Mouse (Mus musculus) heart, embryonic 13.5 days (tissue): ENCODE data around the gene Apoe. TPM values are rescaled to one million over a fixed set of nuclear protein-coding genes. Genes with fewer than 3 reads are reported as not detected.

ENCODE experiments used
- ATAC-seq: fragments of 200-750 bp; cut with Nextera tagmentation; 2 replicates; pipeline ENCODE4 v1.8.0; 2017; ENCODE audit warnings: moderate TSS enrichment; ENCODE audit not compliant: insufficient number of reproducible peaks, low FRiP score, low TSS enrichment; ENCODE audit errors: extremely low read depth
- H3K27ac ChIP-seq: fragments of 300-500 bp; sonication (generic); replicated peaks from 2 replicates; pipeline ENCODE4 v1.5.1; 2015; ENCODE audit warnings: moderate library complexity, mild to moderate bottlenecking, inconsistent platforms
- H3K27me3 ChIP-seq: fragments of 300-500 bp; sonication (generic); replicated peaks from 2 replicates; pipeline ENCODE4 v1.6.1; 2015; ENCODE audit warnings: mild to moderate bottlenecking, inconsistent platforms
- H3K36me3 ChIP-seq: fragments of 300-500 bp; sonication (generic); 2 replicates; pipeline ENCODE4 v1.6.1; 2015; ENCODE audit warnings: mild to moderate bottlenecking, inconsistent platforms
- H3K4me1 ChIP-seq: fragments of 300-500 bp; sonication (generic); 2 replicates; pipeline ENCODE4 v1.6.1; 2015; ENCODE audit warnings: inconsistent platforms
- H3K4me2 ChIP-seq: fragments of 300-500 bp; sonication (generic); 2 replicates; pipeline ENCODE4 v1.6.1; 2015; ENCODE audit warnings: inconsistent platforms, mild to moderate bottlenecking, moderate library complexity
- H3K4me3 ChIP-seq: fragments of 300-500 bp; sonication (generic); 2 replicates; pipeline ENCODE4 v1.5.1; 2015; ENCODE audit warnings: moderate library complexity, mild to moderate bottlenecking, inconsistent platforms
- H3K9ac ChIP-seq: fragments of 300-500 bp; sonication (generic); 2 replicates; pipeline ENCODE4 v1.6.1; 2015; ENCODE audit warnings: inconsistent platforms, mild to moderate bottlenecking, moderate library complexity
- H3K9me3 ChIP-seq: fragments of 300-500 bp; sonication (generic); 2 replicates; pipeline ENCODE4 v1.6.1; 2016; ENCODE audit warnings: inconsistent platforms
- WGBS: fragments of 180-500 bp; shearing (Covaris S2); methylation state at CpG from one replicate; pipeline ENCODE4 v1.1.7; 2015; ENCODE audit warnings: mixed read lengths; 5-methylcytosine and 5-hydroxymethylcytosine counted together
- polyA plus RNA-seq: library from polyadenylated mRNA; unstranded; fragments of >200 nt; fragmentation: Nextera tagmentation; extraction: Ambion mirVana; gene quantifications from 2 replicates; pipeline ENCODE4 v1.2.1, GENCODE M21; 2015

The Apoe gene
- polyA plus RNA-seq, 1 experiment from 2014 or later: 480 TPM

GRCm38 (mm10) chr7:19715239-19716054 is 16.5 kb upstream of the Apoe start, which contains the start of gene Tomm40:
Tomm40 (minus strand) TSS chr7:19715438.
- Histone ChIP-seq H3K9me3 (peaks cover under 1% of the 10 kb centered on the region; the same call in 1 of the 2 replicates), H3K36me3 (peaks cover 72% of the 10 kb centered on the region), H3K9ac (peak within 1 kb of the TSS; percentile 98), H3K27ac (peak within 1 kb of the TSS; percentile 85), H3K4me2 (peak within 1 kb of the TSS; percentile 93), H3K27me3 (no peaks in the 10 kb centered on the region), H3K4me3 (peak within 1 kb of the TSS; percentile 96), H3K4me1 (peaks cover 25% of the 10 kb centered on the region)
- WGBS: under 1% methylated on average over 52 of the region's 59 CpGs
- peak; percentile 97 for ATAC-seq

DNA sequence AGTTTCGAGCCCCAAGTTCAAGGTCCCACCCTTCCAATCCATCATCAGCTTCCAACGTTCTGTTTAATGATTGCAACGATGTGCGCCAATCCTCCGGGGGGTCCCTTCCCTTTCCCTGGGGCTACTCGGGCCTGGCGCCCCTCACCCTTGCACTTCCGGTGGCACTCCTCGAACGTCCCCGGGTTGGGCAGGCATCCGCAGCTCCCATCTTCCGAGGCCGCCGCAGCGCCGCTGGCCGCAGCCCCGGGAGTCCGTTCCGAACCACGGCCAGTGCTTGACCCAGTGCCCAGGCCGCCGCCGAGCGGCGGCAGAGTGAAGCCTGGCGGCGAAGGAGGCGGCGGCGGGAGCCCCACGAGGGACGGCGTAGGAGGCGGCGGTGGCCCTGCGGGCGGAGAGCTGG is 15.8 kb upstream of the Apoe start:
- Histone ChIP-seq H3K4me2 (peak overlapping the region; percentile 93), H3K9me3 (no peaks in the 10 kb centered on the region), H3K4me1 (peaks cover 25% of the 10 kb centered on the region), H3K27ac (peak overlapping the region; percentile 84), H3K36me3 (peaks cover 72% of the 10 kb centered on the region), H3K4me3 (peak overlapping the region; percentile 96), H3K27me3 (no peaks in the 10 kb centered on the region), H3K9ac (peak overlapping the region; percentile 98)
- under 1% methylated on average over 38 of the region's 39 CpGs for WGBS
- no peak for ATAC-seq

DNA sequence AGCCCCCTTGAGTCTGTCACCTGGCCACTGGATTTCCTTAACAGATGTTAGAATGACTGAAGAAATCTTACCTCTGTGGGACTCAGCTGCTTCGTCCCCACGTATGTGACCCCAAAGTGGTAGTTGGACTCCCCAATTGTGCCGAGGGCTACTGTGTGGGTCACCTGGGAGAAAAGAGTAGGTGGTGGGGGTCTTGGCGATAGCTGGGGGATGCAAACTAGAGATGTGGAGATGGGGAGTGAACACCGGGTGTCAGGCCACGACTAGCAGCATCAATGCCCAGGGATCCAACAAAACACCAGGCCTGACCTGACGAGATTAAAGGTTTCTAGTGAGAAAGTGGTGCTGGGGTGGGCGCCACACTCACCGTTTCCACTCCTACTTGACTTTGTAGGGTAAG is 14.6 kb upstream of the Apoe start:
- H3K4me2 ChIP-seq: peak overlapping the region; percentile 93; the same call in 1 of the 2 replicates
- 82% methylated on average over 9 of the region's 9 CpGs for WGBS
- H3K4me1 ChIP-seq: peaks cover 25% of the 10 kb centered on the region
- no peaks in the 10 kb centered on the region for H3K27me3 ChIP-seq
- H3K36me3 ChIP-seq: peaks cover 72% of the 10 kb centered on the region
- H3K4me3 ChIP-seq: peak overlapping the region; percentile 96
- H3K27ac ChIP-seq: no peak overlapping the region
- H3K9me3 ChIP-seq: no peaks in the 10 kb centered on the region
- peak overlapping the region; percentile 98; the same call in 1 of the 2 replicates for H3K9ac ChIP-seq
- no peak for ATAC-seq

- no peak for ATAC-seq
- no peak overlapping the region for H3K27ac ChIP-seq
- WGBS: 49% methylated on average over 4 of the region's 4 CpGs
Measured at GRCm38 (mm10) chr7:19713196-19713595, 14.2 kb upstream of the Apoe start.

GRCm38 (mm10) chr7:19712414-19712813 is 13.4 kb upstream of the Apoe start:
- H3K36me3 ChIP-seq: peaks cover 75% of the 10 kb centered on the region
- ATAC-seq: no peak
- H3K4me1 ChIP-seq: peaks cover 25% of the 10 kb centered on the region
- H3K9me3 ChIP-seq: no peaks in the 10 kb centered on the region
- H3K4me3 ChIP-seq: no peak overlapping the region
- WGBS: 73% methylated on average over 4 of the region's 4 CpGs
- no peaks in the 10 kb centered on the region for H3K27me3 ChIP-seq
- H3K27ac ChIP-seq: no peak overlapping the region
- H3K9ac ChIP-seq: no peak overlapping the region
- no peak overlapping the region for H3K4me2 ChIP-seq

More at GRCm38 (mm10) chr7:19713196-19713595, 14.2 kb upstream of the Apoe start:
- peaks cover 73% of the 10 kb centered on the region for H3K36me3 ChIP-seq
- H3K9me3 ChIP-seq: no peaks in the 10 kb centered on the region
- H3K27me3 ChIP-seq: no peaks in the 10 kb centered on the region
- 0 out of 2 replicates have a peak overlapping the region, but pooled peaks have one; percentile 96 for H3K4me3 ChIP-seq
- H3K4me1 ChIP-seq: peaks cover 25% of the 10 kb centered on the region
- no peak overlapping the region for H3K9ac ChIP-seq
- no peak overlapping the region for H3K4me2 ChIP-seq

- Histone ChIP-seq H3K4me2 (no peak overlapping the region), H3K27me3 (no peaks in the 10 kb centered on the region), H3K9ac (no peak overlapping the region), H3K27ac (no peak overlapping the region), H3K36me3 (peaks cover 82% of the 10 kb centered on the region), H3K9me3 (no peaks in the 10 kb centered on the region), H3K4me1 (peaks cover 16% of the 10 kb centered on the region), H3K4me3 (no peak overlapping the region)
- ATAC-seq: no peak
- 92% methylated on average over 10 of the region's 10 CpGs for WGBS
Measured at GRCm38 (mm10) chr7:19710650-19711049, 11.7 kb upstream of the Apoe start.

- H3K36me3 ChIP-seq: peaks cover 86% of the 10 kb centered on the region
- no peak overlapping the region for H3K4me3 ChIP-seq
- no peak for ATAC-seq
- WGBS: 90% methylated on average over 7 of the region's 7 CpGs
- H3K27ac ChIP-seq: no peak overlapping the region
- H3K4me2 ChIP-seq: no peak overlapping the region
- H3K9me3 ChIP-seq: no peaks in the 10 kb centered on the region
- H3K27me3 ChIP-seq: no peaks in the 10 kb centered on the region
- H3K9ac ChIP-seq: no peak overlapping the region
- H3K4me1 ChIP-seq: peaks cover 19% of the 10 kb centered on the region
Measured at GRCm38 (mm10) chr7:19705271-19705670, 6.3 kb upstream of the Apoe start.

- Histone ChIP-seq H3K9ac (no peak overlapping the region), H3K36me3 (peaks cover 78% of the 10 kb centered on the region), H3K9me3 (no peaks in the 10 kb centered on the region), H3K4me1 (peaks cover 26% of the 10 kb centered on the region), H3K4me3 (no peak overlapping the region), H3K27me3 (no peaks in the 10 kb centered on the region), H3K27ac (no peak overlapping the region), H3K4me2 (no peak overlapping the region)
- 83% methylated on average over 4 of the region's 4 CpGs for WGBS
- ATAC-seq: no peak
Measured at GRCm38 (mm10) chr7:19704475-19704874, 5.5 kb upstream of the Apoe start.

- Histone ChIP-seq H3K4me2 (no peak overlapping the region), H3K27ac (no peak overlapping the region), H3K9me3 (no peaks in the 10 kb centered on the region), H3K27me3 (no peaks in the 10 kb centered on the region), H3K36me3 (peaks cover 64% of the 10 kb centered on the region), H3K4me3 (no peak overlapping the region), H3K4me1 (peaks cover 41% of the 10 kb centered on the region), H3K9ac (peak overlapping the region; percentile 7; the same call in 1 of the 2 replicates)
- 86% methylated on average over 16 of the region's 16 CpGs for WGBS
- no peak for ATAC-seq
Measured at GRCm38 (mm10) chr7:19702859-19703555, 4.0 kb upstream of the Apoe start.

GRCm38 (mm10) chr7:19701069-19701761 is 2.2 kb upstream of the Apoe start:
- Histone ChIP-seq H3K4me1 (peaks cover 49% of the 10 kb centered on the region), H3K9me3 (no peaks in the 10 kb centered on the region), H3K9ac (peak overlapping the region; percentile 68), H3K4me2 (peak overlapping the region; percentile 35), H3K4me3 (no peak overlapping the region), H3K27me3 (no peaks in the 10 kb centered on the region), H3K27ac (peak overlapping the region; percentile 69), H3K36me3 (peaks cover 59% of the 10 kb centered on the region)
- ATAC-seq: no peak; the same call in 1 of the 2 replicates
- WGBS: 27% methylated on average over 22 of the region's 22 CpGs
